Mouse (Mus musculus) small intestine, adult 2 months (tissue): ENCODE measurements around the gene Gm20662. TPM values are rescaled to one million over a fixed set of nuclear protein-coding genes. Genes with fewer than 3 reads are reported as not detected.
"Not testable (repeated sequence)": the region's sequence is repeated elsewhere in the genome, so short reads cannot be mapped to it uniquely, and the experiment has no call there.

Experiments used
- H3K27ac ChIP-seq: fragments of 200-500 bp; 2 replicates; pipeline ENCODE4 v1.5.1; 2012; ENCODE audit warnings: low read depth, low read length, control low read depth, inconsistent platforms; ENCODE audit not compliant: insufficient read depth
- H3K27me3 ChIP-seq: fragments of 200-500 bp; 2 replicates; pipeline ENCODE4 v1.6.1; 2012; ENCODE audit warnings: mild to moderate bottlenecking, moderate library complexity, low read length, inconsistent platforms; ENCODE audit not compliant: control insufficient read depth, insufficient read depth
- H3K36me3 ChIP-seq: fragments of 200-500 bp; 2 replicates; pipeline ENCODE4 v1.6.1; 2012; ENCODE audit warnings: mild to moderate bottlenecking, low read length, control low read depth, inconsistent platforms; ENCODE audit not compliant: control insufficient read depth, insufficient read depth
- H3K4me1 ChIP-seq: fragments of 200-500 bp; 2 replicates; pipeline ENCODE4 v1.6.1; 2012; ENCODE audit warnings: low read length, inconsistent platforms, mixed read lengths; ENCODE audit not compliant: control insufficient read depth, insufficient read depth, insufficient read length
- H3K4me3 ChIP-seq: fragments of 200-500 bp; 2 replicates; pipeline ENCODE4 v1.5.1; 2012; ENCODE audit warnings: low read depth, mild to moderate bottlenecking, control low read depth, inconsistent platforms, low read length, moderate library complexity
- CTCF ChIP-seq: fragments of 200-500 bp; IDR thresholded peaks from 2 replicates; pipeline ENCODE4 v1.5.1; 2012; ENCODE audit warnings: low read depth, mild to moderate bottlenecking, control low read depth, inconsistent platforms, low read length, moderate library complexity, mixed read lengths; ENCODE audit not compliant: insufficient replicate concordance, insufficient read length; ENCODE audit errors: extremely low read depth
- POLR2A ChIP-seq: fragments of 200-500 bp; IDR thresholded peaks from 2 replicates; pipeline ENCODE4 v1.6.1; 2012; ENCODE audit warnings: low read depth, mild to moderate bottlenecking, control low read depth, inconsistent platforms, low read length, moderate library complexity
- WGBS: fragments of 180-500 bp; shearing (Covaris S2); methylation state at CpG from one replicate; pipeline ENCODE4 v1.1.7; 2018; 5-methylcytosine and 5-hydroxymethylcytosine counted together
- polyA plus RNA-seq: library from polyadenylated mRNA; depleted of rRNA; stranded (reverse); fragments of >200 nt; gene quantifications from 2 replicates; pipeline ENCODE4 v1.2.3, GENCODE M21; 2012

Gm20662 gene
- polyA plus RNA-seq, 1 experiment, result 0.46 TPM

DNA sequence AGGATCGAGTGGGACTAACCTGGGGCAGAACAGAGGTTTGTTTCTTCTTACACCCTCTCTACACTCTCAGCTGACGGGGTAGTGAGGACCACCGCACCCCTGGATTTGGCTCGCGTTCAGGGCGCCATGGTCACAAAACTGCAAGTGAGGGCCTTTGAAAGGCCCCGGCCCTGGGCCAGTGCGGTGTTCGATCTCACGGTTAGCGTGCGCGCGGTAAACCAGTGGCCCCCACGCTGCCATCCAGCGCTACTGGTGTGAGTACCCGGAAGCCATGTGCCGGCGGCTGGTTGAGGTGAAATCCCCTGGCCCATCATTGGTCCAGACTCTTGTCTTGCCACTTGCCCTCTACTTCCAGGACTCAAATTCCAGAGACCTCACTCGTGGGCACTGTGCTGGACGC lies 636 bp upstream of the Gm20662 start:
- H3K36me3 ChIP-seq, result no peaks in the 10 kb centered on the region
- H3K27ac ChIP-seq, result no peak overlapping the region
- no peaks in the 10 kb centered on the region for H3K4me1 ChIP-seq
- H3K4me3 ChIP-seq, result no peak overlapping the region
- WGBS, result 94% methylated on average over 21 of the region's 21 CpGs
- no peaks in the 10 kb centered on the region for H3K27me3 ChIP-seq
- no peak for TF ChIP-seq CTCF
- TF ChIP-seq POLR2A, result no peak

DNA sequence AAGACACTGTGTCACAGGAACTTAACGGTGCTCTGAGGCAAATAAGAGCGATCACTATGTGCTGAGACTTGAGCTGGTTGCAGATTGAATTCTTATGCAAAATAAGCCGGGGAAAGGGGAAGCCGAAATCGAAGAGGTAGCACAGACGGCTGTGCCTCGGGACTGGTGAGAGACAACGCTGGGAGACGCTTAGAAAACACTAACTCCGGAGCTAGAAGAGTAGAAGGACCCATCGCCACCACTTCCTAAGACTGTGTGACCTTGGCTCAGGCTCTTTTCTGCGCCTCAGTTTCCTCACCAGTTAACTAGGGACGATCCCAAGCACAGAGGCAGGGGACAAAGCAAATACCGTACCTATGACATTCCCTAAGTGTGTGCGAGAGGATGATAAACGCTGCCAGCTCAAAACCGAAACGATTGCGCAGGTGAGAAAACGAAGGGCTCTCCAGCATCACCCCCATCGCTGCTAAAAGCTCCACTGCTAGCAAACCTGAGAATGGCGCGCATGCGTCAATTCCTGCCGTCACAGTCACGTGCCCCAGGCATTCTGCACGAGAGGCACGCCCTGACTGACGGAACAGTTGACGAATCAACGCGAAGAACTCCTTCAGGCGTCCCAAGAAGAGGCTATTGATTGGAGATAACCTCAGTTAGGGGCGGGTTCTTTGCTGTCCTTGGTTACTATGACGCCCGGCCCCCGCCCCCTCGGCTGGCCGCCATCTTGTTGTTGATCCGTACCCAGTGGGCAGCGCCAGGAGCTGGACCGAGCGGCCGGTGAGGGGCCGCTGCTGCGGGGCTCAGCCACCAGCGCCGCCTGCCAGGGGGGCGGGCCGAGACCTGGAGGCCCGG lies 6.0 kb downstream of the Gm20662 start, which contains the start of gene Ip6k1:
Gene Ip6k1, plus strand, starts transcription at position 580 of the 849 bp plus-strand sequence.
- under 1% methylated on average over 51 of the region's 51 CpGs for WGBS
- TF ChIP-seq CTCF, result no peak
- TF ChIP-seq POLR2A, result peak; percentile 66

DNA sequence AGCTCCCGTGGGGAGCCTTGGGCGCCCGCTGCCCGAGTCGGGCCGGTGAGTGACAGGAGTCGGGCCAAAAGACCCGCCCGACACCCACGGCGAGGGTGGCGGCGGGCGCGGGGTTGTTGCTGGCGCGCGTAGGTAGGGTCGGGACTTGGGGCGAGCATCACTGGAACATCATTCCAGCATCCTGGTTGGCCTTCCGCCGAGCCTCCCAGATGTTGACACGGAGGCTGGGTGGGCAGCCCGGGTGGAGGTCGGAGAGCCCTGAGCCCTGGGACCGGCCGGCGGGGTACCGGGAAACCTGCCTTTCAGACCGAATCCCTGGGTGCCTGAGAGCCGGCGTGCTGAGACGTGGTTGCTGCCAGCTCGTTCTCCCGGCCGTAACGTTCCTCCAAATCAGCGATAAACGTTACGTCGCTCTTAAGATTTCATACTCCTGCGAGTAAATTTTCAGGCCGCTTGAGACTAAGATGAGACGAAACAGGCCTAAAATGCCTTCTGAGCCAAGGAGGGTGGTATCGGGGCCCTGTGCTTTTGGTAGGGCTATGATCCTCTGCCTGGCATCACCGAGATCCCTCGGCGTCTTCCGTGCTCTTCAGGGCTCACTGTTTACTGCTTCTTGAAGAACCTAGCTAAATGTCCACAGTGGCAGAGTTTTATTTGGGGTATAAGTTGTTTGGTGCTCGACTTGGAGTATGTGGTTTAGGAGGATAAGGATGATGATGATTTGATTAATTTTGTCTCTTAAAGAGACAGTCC lies 6.8 kb downstream of the Gm20662 start:
- H3K27me3 ChIP-seq, result no peaks in the 10 kb centered on the region
- WGBS, result under 1% methylated on average over 50 of the region's 50 CpGs
- H3K27ac ChIP-seq, result peak overlapping the region; percentile 82
- TF ChIP-seq CTCF, result no peak
- TF ChIP-seq POLR2A, result no peak; the same call in 1 of the 2 replicates
- no peaks in the 10 kb centered on the region for H3K36me3 ChIP-seq
- H3K4me3 ChIP-seq, result peak overlapping the region; percentile 92
- peaks cover 3% of the 10 kb centered on the region; the same call in 1 of the 2 replicates for H3K4me1 ChIP-seq

More for the DNA sequence above, 6.0 kb downstream of the Gm20662 start, which contains the start of gene Ip6k1:
- H3K4me3 ChIP-seq, result peak within 1 kb of the TSS; percentile 92
- H3K27me3 ChIP-seq, result no peaks in the 10 kb centered on the region
- no peaks in the 10 kb centered on the region for H3K36me3 ChIP-seq
- H3K4me1 ChIP-seq, result peaks cover 3% of the 10 kb centered on the region; the same call in 1 of the 2 replicates
- H3K27ac ChIP-seq, result peak within 1 kb of the TSS; percentile 82

- WGBS, result 27% methylated on average over 8 of the region's 8 CpGs
- Histone ChIP-seq H3K4me3 (peak overlapping the region; percentile 92), H3K27ac (no peak overlapping the region), H3K27me3 (no peaks in the 10 kb centered on the region), H3K36me3 (no peaks in the 10 kb centered on the region), H3K4me1 (peaks cover 3% of the 10 kb centered on the region; the same call in 1 of the 2 replicates)
- TF ChIP-seq POLR2A (no peak), CTCF (no peak)
Measured at GRCm38 (mm10) chr9:108003531-108003890, 7.4 kb downstream of the Gm20662 start.

GRCm38 (mm10) chr9:108008041-108008440 lies 11.9 kb downstream of the Gm20662 start:
- H3K4me3 ChIP-seq, result no peak overlapping the region
- H3K36me3 ChIP-seq, result peaks cover 6% of the 10 kb centered on the region; the same call in 1 of the 2 replicates
- H3K27me3 ChIP-seq, result no peaks in the 10 kb centered on the region
- H3K4me1 ChIP-seq, result peaks cover 3% of the 10 kb centered on the region; the same call in 1 of the 2 replicates
- no peak overlapping the region for H3K27ac ChIP-seq
- WGBS, result 80% methylated on average over 5 of the region's 5 CpGs
- no peak for TF ChIP-seq CTCF
- TF ChIP-seq POLR2A, result no peak

DNA sequence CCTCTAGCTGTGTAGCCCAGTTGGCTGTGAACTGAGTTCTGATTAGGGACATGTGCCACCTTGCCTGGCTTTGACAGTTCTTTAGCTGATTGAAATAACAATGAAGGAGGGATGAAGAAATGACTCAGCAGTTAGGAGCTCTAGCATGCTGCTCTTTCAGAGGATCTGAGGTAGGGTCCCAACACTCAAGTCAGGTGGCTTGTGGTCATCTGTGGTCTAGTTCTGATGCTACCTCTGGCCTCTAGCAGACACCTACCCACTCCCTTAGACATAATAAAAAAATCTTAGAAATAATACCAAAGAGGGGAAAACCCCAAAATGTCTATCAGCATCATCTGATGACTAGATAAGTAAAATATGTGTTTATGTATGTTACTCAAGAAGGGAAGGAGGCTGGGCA lies 14.2 kb downstream of the Gm20662 start:
- Histone ChIP-seq H3K36me3 (peaks cover 11% of the 10 kb centered on the region; the same call in 1 of the 2 replicates), H3K4me3 (no peak overlapping the region), H3K27ac (no peak overlapping the region), H3K4me1 (no peaks in the 10 kb centered on the region), H3K27me3 (no peaks in the 10 kb centered on the region)
- TF ChIP-seq CTCF (no peak), POLR2A (no peak)

DNA sequence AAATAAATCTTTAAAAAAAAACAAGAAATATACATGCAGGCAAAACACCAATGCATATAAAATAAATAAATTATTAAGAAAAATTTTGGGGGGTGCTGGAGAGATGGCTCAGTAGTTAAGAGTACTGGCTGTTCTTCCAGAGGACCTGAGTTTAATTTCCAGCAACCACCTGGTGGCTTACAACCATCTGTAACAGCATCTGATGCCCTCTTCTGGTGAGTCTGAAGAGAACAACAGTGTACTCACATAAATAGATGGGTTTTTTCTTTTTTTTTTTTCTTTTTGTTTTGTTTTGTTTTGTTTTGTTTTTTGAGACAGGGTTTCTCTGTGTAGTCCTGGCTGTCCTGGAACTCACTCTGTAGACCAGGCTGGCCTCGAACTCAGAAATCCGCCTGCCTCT lies 17.4 kb downstream of the Gm20662 start:
- H3K4me3 ChIP-seq, H3K27ac ChIP-seq, H3K27me3 ChIP-seq, H3K4me1 ChIP-seq: not testable (repeated sequence)
- H3K36me3 ChIP-seq, result peaks cover 13% of the 10 kb centered on the region; the same call in 1 of the 2 replicates
- 96% methylated on average over 2 of the region's 2 CpGs for WGBS
